Mouse (Mus musculus) 3T3-L1 (cell line): ENCODE results near the gene Aipl1.
A peak's percentile ranks its signal among the peaks of the same experiment; 100 is the strongest.

Experiments
- DNase-seq: peaks from one replicate; pipeline ENCODE4 v3.0.0-alpha.2; 2015; ENCODE audit warnings: low read depth, low spot score

Aipl1 gene

GRCm38 (mm10) chr11:72037409-72037808, at the start of gene Aipl1:
Aipl1 (minus strand) TSS chr11:72037509.
- no peak for DNase-seq

GRCm38 (mm10) chr11:72086251-72087046, 49.1 kb upstream of the Aipl1 start:
- DNase-seq = no peak

GRCm38 (mm10) chr11:72084337-72084736, 47.0 kb upstream of the Aipl1 start:
- DNase-seq = no peak

- DNase-seq = no peak
These were observed 45.3 kb upstream of the Aipl1 start for GRCm38 (mm10) chr11:72082601-72083000.

- no peak for DNase-seq
These were observed 43.2 kb upstream of the Aipl1 start for GRCm38 (mm10) chr11:72080461-72080860.

- DNase-seq = no peak
These were observed 41.3 kb upstream of the Aipl1 start for GRCm38 (mm10) chr11:72078647-72079046.

GRCm38 (mm10) chr11:72078056-72078455, 40.7 kb upstream of the Aipl1 start:
- DNase-seq = peak; percentile 29

- DNase-seq = no peak
These were observed 36.9 kb upstream of the Aipl1 start for GRCm38 (mm10) chr11:72074230-72074629.

- no peak for DNase-seq
These were observed 35.1 kb upstream of the Aipl1 start for GRCm38 (mm10) chr11:72072331-72072905.

GRCm38 (mm10) chr11:72070733-72071132, 33.4 kb upstream of the Aipl1 start:
- no peak for DNase-seq

- DNase-seq = no peak
These were observed 30.7 kb upstream of the Aipl1 start for GRCm38 (mm10) chr11:72068026-72068425.

GRCm38 (mm10) chr11:72067326-72067725, 30.0 kb upstream of the Aipl1 start:
- no peak for DNase-seq

- peak; percentile 39 for DNase-seq
These were observed 29.0 kb upstream of the Aipl1 start for GRCm38 (mm10) chr11:72066330-72066729.

- no peak for DNase-seq
These were observed 27.8 kb upstream of the Aipl1 start for GRCm38 (mm10) chr11:72065103-72065502.

- no peak for DNase-seq
These were observed 27.1 kb upstream of the Aipl1 start for GRCm38 (mm10) chr11:72064414-72064813.

- DNase-seq = no peak
These were observed 23.8 kb upstream of the Aipl1 start for GRCm38 (mm10) chr11:72061093-72061620.

GRCm38 (mm10) chr11:72060416-72060815, 23.1 kb upstream of the Aipl1 start:
- DNase-seq = no peak

GRCm38 (mm10) chr11:72057166-72057565, 19.9 kb upstream of the Aipl1 start:
- DNase-seq = no peak

GRCm38 (mm10) chr11:72055176-72055575, 17.9 kb upstream of the Aipl1 start:
- DNase-seq = no peak

- DNase-seq = peak; percentile 84
These were observed 15.3 kb upstream of the Aipl1 start for GRCm38 (mm10) chr11:72052636-72053035.

GRCm38 (mm10) chr11:72052221-72052620, 14.9 kb upstream of the Aipl1 start:
- no peak for DNase-seq

GRCm38 (mm10) chr11:72050895-72051858, 13.9 kb upstream of the Aipl1 start:
- DNase-seq = peak; percentile 38
